Mouse (Mus musculus): ENCODE data around the gene Ncdn.

DNA sequence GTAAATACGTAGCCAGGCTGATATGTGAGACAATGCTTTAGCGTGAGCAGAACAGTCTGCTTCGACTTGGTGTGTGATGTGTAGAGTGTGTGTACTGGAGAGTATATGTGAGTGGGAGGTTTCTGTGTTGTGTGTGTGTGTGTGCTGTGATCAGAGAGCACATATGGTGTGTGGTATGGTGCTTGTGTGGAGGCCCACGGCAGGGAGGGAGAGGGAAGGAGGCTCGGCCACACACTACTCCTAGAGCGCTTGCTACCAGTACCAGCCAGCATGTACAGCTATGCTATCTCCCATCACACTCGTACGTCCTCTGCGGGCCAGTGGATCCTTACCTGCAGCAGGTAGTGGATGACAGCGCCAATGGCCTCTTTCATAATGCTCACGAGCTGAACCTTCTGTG, 3.7 kb downstream of the Ncdn start:
- TF ChIP-seq CTCF (IDR thresholded peaks at IDR 0.05; ENCODE audit: insufficient read depth, low read length) (no peak), POLR2A (IDR thresholded peaks at IDR 0.05; ENCODE audit: borderline replicate concordance, extremely low read depth, low read depth, low read length) (no peak)
